Mouse (Mus musculus) bone marrow, adult 2 months (tissue): ENCODE measurements around the gene Btbd10. TPM values are rescaled to one million over a fixed set of nuclear protein-coding genes. Genes with fewer than 3 reads are reported as not detected.

Experiments used
- H3K27ac ChIP-seq: fragments of 200-500 bp; 2 replicates; pipeline ENCODE4 v1.5.1; 2012; ENCODE audit warnings: low read depth, mild to moderate bottlenecking, control low read depth, inconsistent platforms, low read length; ENCODE audit not compliant: control insufficient read depth, poor library complexity, insufficient read depth
- H3K4me1 ChIP-seq: fragments of 200-500 bp; 2 replicates; pipeline ENCODE4 v1.6.1; 2011; ENCODE audit warnings: low read length; ENCODE audit not compliant: control insufficient read depth, insufficient read depth
- H3K4me3 ChIP-seq: fragments of 200-500 bp; replicated peaks from 2 replicates; pipeline ENCODE3; 2011; ENCODE audit warnings: mild to moderate bottlenecking, low read depth, low read length, control low read depth; ENCODE audit not compliant: control insufficient read depth
- CTCF ChIP-seq: fragments of 200-500 bp; IDR thresholded peaks from 2 replicates; pipeline ENCODE4 v1.5.1; 2011; ENCODE audit warnings: low read length, control low read depth; ENCODE audit not compliant: control insufficient read depth, insufficient read depth
- POLR2A ChIP-seq: fragments of 200-500 bp; IDR thresholded peaks from 2 replicates; pipeline ENCODE4 v1.6.1; 2011; ENCODE audit warnings: low read depth, mild to moderate bottlenecking, control low read depth, low read length, borderline replicate concordance; ENCODE audit not compliant: control insufficient read depth
- WGBS: fragments of 180-500 bp; shearing (Covaris S2); methylation state at CpG from one replicate; pipeline ENCODE4 v1.1.7; 2018; 5-methylcytosine and 5-hydroxymethylcytosine counted together
- polyA plus RNA-seq: library from polyadenylated mRNA; stranded (reverse); fragments of >200 nt; gene quantifications from 2 replicates; pipeline ENCODE4 v1.2.4, GENCODE M21; 2011; ENCODE audit warnings: low replicate concordance; ENCODE audit not compliant: missing spikeins, insufficient read depth, insufficient read length

Gene Btbd10
- polyA plus RNA-seq, 1 experiment: 10.4 TPM

- WGBS: 68% methylated on average over 2 of the region's 2 CpGs
- H3K27ac ChIP-seq: no peak overlapping the region
- no peak overlapping the region for H3K4me3 ChIP-seq
- H3K4me1 ChIP-seq: no peaks in the 10 kb centered on the region
- no peak for TF ChIP-seq POLR2A
- no peak for TF ChIP-seq CTCF
Measured at GRCm38 (mm10) chr7:113285405-113285804, 83.8 kb downstream of the Btbd10 start.

GRCm38 (mm10) chr7:113279246-113279645 is 89.9 kb downstream of the Btbd10 start:
- H3K4me1 ChIP-seq: no peaks in the 10 kb centered on the region
- H3K4me3 ChIP-seq: no peak overlapping the region
- WGBS: 79% methylated on average over 2 of the region's 2 CpGs
- H3K27ac ChIP-seq: no peak overlapping the region
- no peak for TF ChIP-seq CTCF

GRCm38 (mm10) chr7:113278493-113278892 is 90.7 kb downstream of the Btbd10 start:
- TF ChIP-seq CTCF: no peak
- TF ChIP-seq POLR2A: no peak

GRCm38 (mm10) chr7:113277245-113277644 is 91.9 kb downstream of the Btbd10 start:
- WGBS: 67% methylated on average over 2 of the region's 2 CpGs
- no peak overlapping the region for H3K27ac ChIP-seq
- no peaks in the 10 kb centered on the region for H3K4me1 ChIP-seq
- no peak overlapping the region for H3K4me3 ChIP-seq
- TF ChIP-seq CTCF: no peak
- no peak for TF ChIP-seq POLR2A

More at GRCm38 (mm10) chr7:113278493-113278892, 90.7 kb downstream of the Btbd10 start:
- 67% methylated on average over 4 of the region's 4 CpGs for WGBS
- H3K4me3 ChIP-seq: no peak overlapping the region
- H3K27ac ChIP-seq: no peak overlapping the region
- no peaks in the 10 kb centered on the region for H3K4me1 ChIP-seq

- TF ChIP-seq POLR2A (no peak), CTCF (no peak)
- WGBS: 78% methylated on average over 6 of the region's 6 CpGs
- H3K4me1 ChIP-seq: no peaks in the 10 kb centered on the region
- no peak overlapping the region for H3K27ac ChIP-seq
- no peak overlapping the region for H3K4me3 ChIP-seq
Measured at GRCm38 (mm10) chr7:113272338-113272997, 96.7 kb downstream of the Btbd10 start.

- WGBS: 74% methylated on average over 2 of the region's 2 CpGs
- TF ChIP-seq POLR2A (no peak), CTCF (no peak)
- H3K4me3 ChIP-seq: no peak overlapping the region
Measured at GRCm38 (mm10) chr7:113270991-113271390, 98.2 kb downstream of the Btbd10 start.

GRCm38 (mm10) chr7:113270551-113270950 is 98.6 kb downstream of the Btbd10 start:
- 86% methylated on average over 10 of the region's 10 CpGs for WGBS
- Histone ChIP-seq H3K27ac (no peak overlapping the region), H3K4me3 (no peak overlapping the region), H3K4me1 (no peaks in the 10 kb centered on the region)
- TF ChIP-seq POLR2A: no peak
- no peak for TF ChIP-seq CTCF

More at GRCm38 (mm10) chr7:113270991-113271390, 98.2 kb downstream of the Btbd10 start:
- no peak overlapping the region for H3K27ac ChIP-seq
- no peaks in the 10 kb centered on the region for H3K4me1 ChIP-seq

GRCm38 (mm10) chr7:113269921-113270320 is 99.3 kb downstream of the Btbd10 start:
- TF ChIP-seq POLR2A (no peak), CTCF (no peak)
- H3K27ac ChIP-seq: no peak overlapping the region
- 53% methylated on average over 3 of the region's 3 CpGs for WGBS

GRCm38 (mm10) chr7:113269081-113269480 is 100.1 kb downstream of the Btbd10 start:
- TF ChIP-seq POLR2A: no peak
- no peak for TF ChIP-seq CTCF
- H3K4me1 ChIP-seq: no peaks in the 10 kb centered on the region
- H3K27ac ChIP-seq: no peak overlapping the region
- no peak overlapping the region for H3K4me3 ChIP-seq

More at GRCm38 (mm10) chr7:113269921-113270320, 99.3 kb downstream of the Btbd10 start:
- Histone ChIP-seq H3K4me1 (no peaks in the 10 kb centered on the region), H3K4me3 (no peak overlapping the region)
